Comparison of ENCODE assay signal across 8 mouse cellular contexts in the genomic region with DNA sequence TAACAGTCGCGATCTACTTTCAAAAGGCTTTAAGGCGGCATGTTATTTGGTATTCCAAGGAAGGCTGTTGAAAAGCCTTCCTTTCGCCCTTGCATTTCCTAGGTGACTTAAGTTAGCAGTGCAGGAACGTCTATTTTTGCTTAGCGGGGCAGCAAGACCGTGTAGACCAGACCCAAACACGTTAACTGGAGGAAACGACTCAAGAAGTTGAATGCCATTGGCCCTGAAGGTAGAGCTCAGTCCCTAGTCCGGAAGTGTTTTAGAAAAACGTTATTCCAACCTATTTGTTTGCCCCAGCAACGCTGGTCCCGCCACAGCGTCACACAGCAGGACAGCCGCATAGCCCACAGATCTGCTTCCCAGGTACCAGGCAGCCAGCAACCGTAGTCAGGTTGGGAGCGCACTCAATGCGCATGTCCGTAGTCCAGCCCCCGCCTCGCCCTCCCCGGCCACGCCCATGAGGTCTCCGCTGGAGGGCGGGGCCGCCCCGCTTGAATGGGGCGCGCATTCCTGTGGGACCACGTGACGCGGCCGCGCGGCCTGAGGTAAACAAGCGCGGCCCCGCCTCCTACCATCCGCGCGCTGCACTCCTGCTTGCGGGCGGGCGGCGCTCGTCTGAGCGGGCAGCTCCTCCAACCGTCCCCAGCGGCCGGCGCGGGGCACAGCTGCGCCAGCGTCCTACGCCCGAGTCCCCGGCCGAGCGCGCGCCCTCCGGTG. TPM values are rescaled to one million over a fixed set of nuclear protein-coding genes. Genes with fewer than 3 reads are reported as not detected.
A peak's percentile ranks its signal among the peaks of the same experiment; 100 is the strongest.
DNase-seq lines count a peak whose midpoint lies in the region; ATAC-seq and TF ChIP-seq lines count a peak whose summit lies in the region.

TSS of gene Otud1 (plus strand) at position 595 of the 717 bp plus-strand sequence.

- no peaks in the 10 kb centered on the region for H3K9me3 ChIP-seq in neural tube, embryonic 15.5 days (replicated peaks)

- H3K4me3 ChIP-seq in layer of hippocampus, adult 2 months, result peak within 1 kb of the TSS; percentile 78
- H3K4me3 ChIP-seq in lung, adult 2 months (replicated peaks; ENCODE audit: extremely low read depth, low read depth, low read length), result peak within 1 kb of the TSS; percentile 94
- H3K4me3 ChIP-seq in neural tube, embryonic 15.5 days (replicated peaks), result peak within 1 kb of the TSS; percentile 63

- peaks cover 21% of the 10 kb centered on the region for H3K27me3 ChIP-seq in neural tube, embryonic 15.5 days (replicated peaks)

- DNase-seq in MEL-GATA-1-ER (ENCODE audit: extremely low read depth, low read depth), result peak; percentile 50
- DNase-seq in cerebellum, adult 9-10 months, result peak; percentile 98
- DNase-seq in forelimb bud, embryonic 11.5 days (ENCODE audit: low read depth, low spot score), result peak; percentile 96
- peak; percentile 97 for DNase-seq in heart, postnatal 4 days
- peak; percentile 95 to 97 for DNase-seq in layer of hippocampus, adult 2 months (ENCODE audit: low spot score in 2 of 2)
- peak; percentile 95 for DNase-seq in lung, adult 2 months
- peak; percentile 98 for DNase-seq in testis, postnatal 10 days (ENCODE audit: low spot score)

- peak; percentile 97 for ATAC-seq in neural tube, embryonic 15.5 days (ENCODE audit: low FRiP score)

- H3K4me1 ChIP-seq in lung, adult 2 months (ENCODE audit: control insufficient read depth, insufficient read depth, low read length), result no peaks in the 10 kb centered on the region
- peaks cover 25% of the 10 kb centered on the region for H3K4me1 ChIP-seq in neural tube, embryonic 15.5 days

- no peaks in the 10 kb centered on the region for H3K36me3 ChIP-seq in neural tube, embryonic 15.5 days

- H3K27ac ChIP-seq in layer of hippocampus, adult 2 months, result peak within 1 kb of the TSS; percentile 92
- peak within 1 kb of the TSS; percentile 87 for H3K27ac ChIP-seq in neural tube, embryonic 15.5 days (replicated peaks)

- WGBS in lung, adult 2 months, result under 1% methylated on average over 61 of the region's 62 CpGs
- WGBS in neural tube, embryonic 15.5 days, result under 1% methylated on average over 53 of the region's 62 CpGs

- peak; percentile 89; the same call in 1 of the 2 replicates for TF ChIP-seq POLR2A in lung, adult 2 months (IDR thresholded peaks at IDR 0.05; ENCODE audit: borderline replicate concordance, extremely low read depth, low read depth, low read length)

- peak; percentile 63 for TF ChIP-seq CTCF in layer of hippocampus, adult 2 months (conservative IDR thresholded peaks at IDR 0.05)
- no peak for TF ChIP-seq CTCF in lung, adult 2 months (IDR thresholded peaks at IDR 0.05; ENCODE audit: insufficient read depth, low read length)

- peak within 1 kb of the TSS; percentile 79 for H3K4me2 ChIP-seq in neural tube, embryonic 15.5 days

- H3K9ac ChIP-seq in neural tube, embryonic 15.5 days (replicated peaks), result peak within 1 kb of the TSS; percentile 67

RNA-seq across cellular contexts. Expression of gene Otud1, which starts in this region (rescaled TPM):
- 10 to 100 TPM; 37.0 to 38.4 TPM for total RNA-seq in heart, postnatal 4 days (2021)
- 10 to 100 TPM; 10.7 to 12.2 TPM for total RNA-seq in layer of hippocampus, adult 2 months (2021)
- polyA plus RNA-seq in lung, adult 2 months (2012; rRNA removed), result 19.3 and 35.7 TPM in 2 replicates
- 1.4 TPM in 2 replicates for polyA plus RNA-seq in neural tube, embryonic 15.5 days (2015; fragmentation: Nextera tagmentation; extraction: Ambion mirVana)

Comparison
In these comparisons a context has a peak if more than half of its experiments do, and no peak if none do; other contexts are left out.
1. Peak in every context shown above with its lines: DNase-seq, ATAC-seq, H3K4me3 ChIP-seq and H3K27ac ChIP-seq.